In genomic region chr13:78210029-78210747, GRCm38 (mm10) we compare ENCODE assay signal across 8 mouse cellular contexts. TPM values are rescaled to one million over a fixed set of nuclear protein-coding genes. Genes with fewer than 3 reads are reported as not detected.
A peak's percentile ranks its signal among the peaks of the same experiment; 100 is the strongest.
DNase-seq lines count a peak whose midpoint lies in the region; ATAC-seq and TF ChIP-seq lines count a peak whose summit lies in the region.

No protein-coding gene starts in this region.

- no peak overlapping the region; the same call in 1 of the 2 replicates for H3K9ac ChIP-seq in limb, embryonic 12.5 days (replicated peaks)
- H3K9ac ChIP-seq in neural tube, embryonic 13.5 days, result peak overlapping the region; percentile 76

- no peak for TF ChIP-seq CTCF in testis, adult 2 months (IDR thresholded peaks at IDR 0.05; ENCODE audit: control insufficient read depth, insufficient read depth, insufficient replicate concordance, low read depth, low read length)

- H3K4me3 ChIP-seq in testis, adult 2 months (ENCODE audit: control insufficient read depth, low read depth, low read length), result peak overlapping the region; percentile 5
- H3K4me3 ChIP-seq in limb, embryonic 12.5 days (replicated peaks), result peak overlapping the region; percentile 36
- H3K4me3 ChIP-seq in neural tube, embryonic 13.5 days, result peak overlapping the region; percentile 41

- H3K36me3 ChIP-seq in testis, adult 2 months (ENCODE audit: control insufficient read depth, insufficient read depth, low read length), result no peaks in the 10 kb centered on the region
- no peaks in the 10 kb centered on the region for H3K36me3 ChIP-seq in limb, embryonic 12.5 days
- H3K36me3 ChIP-seq in neural tube, embryonic 13.5 days, result no peaks in the 10 kb centered on the region

- under 1% methylated on average over 38 of the region's 38 CpGs for WGBS in limb, embryonic 12.5 days
- WGBS in neural tube, embryonic 13.5 days, result 1% methylated on average over 38 of the region's 38 CpGs

- H3K4me2 ChIP-seq in limb, embryonic 12.5 days, result peak overlapping the region; percentile 70
- H3K4me2 ChIP-seq in neural tube, embryonic 13.5 days, result peak overlapping the region; percentile 92

- no peak for TF ChIP-seq POLR2A in testis, adult 2 months (IDR thresholded peaks at IDR 0.05; ENCODE audit: control insufficient read depth, low read depth, low read length)

- no peaks in the 10 kb centered on the region for H3K9me3 ChIP-seq in limb, embryonic 12.5 days
- no peaks in the 10 kb centered on the region for H3K9me3 ChIP-seq in neural tube, embryonic 13.5 days

- DNase-seq in adrenal gland, adult 18-20 months (ENCODE audit: low spot score in 2 of 2), result peak; percentile 45 to 55
- DNase-seq in adrenal gland, adult 8-10 months, result no peak
- no peak for DNase-seq in testis, postnatal 10 days (ENCODE audit: low spot score)
- DNase-seq in T-cell, adult 2 months (ENCODE audit: low spot score), result no peak

- no peak overlapping the region for H3K27ac ChIP-seq in testis, adult 2 months (ENCODE audit: control insufficient read depth, insufficient read depth, low read depth, low read length)
- H3K27ac ChIP-seq in limb, embryonic 12.5 days, result no peak overlapping the region
- H3K27ac ChIP-seq in neural tube, embryonic 13.5 days (replicated peaks), result peak overlapping the region; percentile 83

- no peaks in the 10 kb centered on the region for H3K27me3 ChIP-seq in testis, adult 2 months (ENCODE audit: control insufficient read depth, insufficient read depth, low read length)
- peaks cover 77% of the 10 kb centered on the region for H3K27me3 ChIP-seq in limb, embryonic 12.5 days
- no peaks in the 10 kb centered on the region; the same call in 1 of the 2 replicates for H3K27me3 ChIP-seq in neural tube, embryonic 13.5 days

- H3K4me1 ChIP-seq in testis, adult 2 months (ENCODE audit: control insufficient read depth, insufficient read depth, low read length), result peaks cover 8% of the 10 kb centered on the region
- peaks cover 21% of the 10 kb centered on the region for H3K4me1 ChIP-seq in limb, embryonic 12.5 days (replicated peaks)
- H3K4me1 ChIP-seq in neural tube, embryonic 13.5 days (replicated peaks), result peaks cover 71% of the 10 kb centered on the region

- peak; percentile 43 for ATAC-seq in granulocyte monocyte progenitor cell, adult 5-6 weeks (replicated peaks; ENCODE audit: poor library complexity, severe bottlenecking)
- ATAC-seq in limb, embryonic 12.5 days (ENCODE audit: insufficient number of reproducible peaks, insufficient read depth, low FRiP score, low TSS enrichment, low read depth), result no peak; the same call in 1 of the 2 replicates
- peak; percentile 71 for ATAC-seq in neural tube, embryonic 13.5 days (ENCODE audit: low read depth)

RNA-seq across cellular contexts. Expression of gene Nr2f1, which starts 10.6 kb away (rescaled TPM):
- total RNA-seq in adrenal gland, adult 18-20 months (2021), result 10 to 100 TPM; 21.5 to 24.1 TPM
- 10 to 100 TPM; 19.1 to 26.2 (median 21.7) TPM for total RNA-seq in adrenal gland, adult 8-10 months (2022)
- 0.14 and 0.69 TPM in 2 replicates for polyA plus RNA-seq in testis, adult 2 months (2012; rRNA removed)
- total RNA-seq in granulocyte monocyte progenitor cell, adult 5-6 weeks (2014; fragmentation: Nextera tagmentation), result not detected in 2 replicates
- not detected in 2 replicates for total RNA-seq in granulocyte monocyte progenitor cell, adult 5-6 weeks (2017)
- polyA plus RNA-seq in limb, embryonic 12.5 days (2016; fragmentation: Nextera tagmentation; extraction: Ambion mirVana), result 5.7 and 6.6 TPM in 2 replicates
- polyA plus RNA-seq in neural tube, embryonic 13.5 days (2015; fragmentation: Nextera tagmentation; extraction: Ambion mirVana), result 46.8 and 47.9 TPM in 2 replicates

Comparison
In these comparisons a context has a peak if more than half of its experiments do, and no peak if none do; other contexts are left out.
1. DNase-seq: peak in adrenal gland, adult 18-20 months (2 of 2); none in adrenal gland, adult 8-10 months (single experiment), testis, postnatal 10 days (single experiment) and T-cell, adult 2 months (single experiment).
2. RNA of gene Nr2f1, which starts 10.6 kb away (total RNA-seq): 21.5 to 24.1 TPM in adrenal gland, adult 18-20 months and 19.1 to 26.2 TPM in adrenal gland, adult 8-10 months; not detected in granulocyte monocyte progenitor cell, adult 5-6 weeks; every median in the first group is over 10 times any median in the second.
3. Peak in every context shown above with its lines, with median percentiles within 50 percentile points of each other: H3K4me3 ChIP-seq.